Mouse (Mus musculus) C2C12 (cell line): ENCODE results near the gene Olfr1355. TPM values are rescaled to one million over a fixed set of nuclear protein-coding genes. Genes with fewer than 3 reads are reported as not detected.
"Not testable (repeated sequence)": the region's sequence is repeated elsewhere in the genome, so short reads cannot be mapped to it uniquely, and the experiment has no call there.

Experiments used
- H3K27me3 ChIP-seq: one replicate; pipeline ENCODE4 v1.6.1; 2011; ENCODE audit not compliant: control insufficient read depth, insufficient read depth, insufficient read length
- H3K36me3 ChIP-seq: one replicate; pipeline ENCODE4 v1.6.1; 2011; ENCODE audit not compliant: control insufficient read depth, insufficient read depth
- H3K4me3 ChIP-seq: one replicate; pipeline ENCODE4 v1.5.1; 2011; ENCODE audit warnings: mild to moderate bottlenecking, control low read depth; ENCODE audit not compliant: poor library complexity, insufficient read depth, severe bottlenecking
- H3K79me2 ChIP-seq: one replicate; pipeline ENCODE4 v1.6.1; 2011; ENCODE audit not compliant: control insufficient read depth, insufficient read depth
- H3K79me3 ChIP-seq: one replicate; pipeline ENCODE4 v1.6.1; 2011; ENCODE audit warnings: low read depth, control low read depth
- H3ac ChIP-seq: one replicate; pipeline ENCODE3; 2011; ENCODE audit warnings: low read depth; ENCODE audit not compliant: control insufficient read depth, insufficient read length
- CEBPB ChIP-seq: IDR thresholded peaks from one replicate; pipeline ENCODE4 v1.6.1; 2011; ENCODE audit warnings: low read depth, mild to moderate bottlenecking, control low read depth, moderate library complexity
- CTCF ChIP-seq: IDR thresholded peaks from one replicate; pipeline ENCODE4 v1.5.1; 2011; ENCODE audit not compliant: control insufficient read depth, insufficient read depth, insufficient read length
- FOSL1 ChIP-seq: IDR thresholded peaks from one replicate; pipeline ENCODE4 v1.8.0; 2011; ENCODE audit warnings: mild to moderate bottlenecking, low read length; ENCODE audit not compliant: poor library complexity, insufficient read depth, severe bottlenecking
- MAX ChIP-seq: IDR thresholded peaks from one replicate; pipeline ENCODE4 v1.6.1; 2011; ENCODE audit warnings: mild to moderate bottlenecking, control low read depth
- MYOD1 ChIP-seq: IDR thresholded peaks from one replicate; pipeline ENCODE4 v1.6.1; 2011; ENCODE audit warnings: low read depth; ENCODE audit not compliant: control insufficient read depth, insufficient read length
- MYOG ChIP-seq: IDR thresholded peaks from one replicate; pipeline ENCODE4 v1.6.1; 2011; ENCODE audit not compliant: control insufficient read depth, insufficient read length; ENCODE audit errors: extremely low read depth
- USF1 ChIP-seq: IDR thresholded peaks from one replicate; pipeline ENCODE4 v1.6.1; 2011; ENCODE audit warnings: low read depth, mild to moderate bottlenecking, control low read depth, moderate library complexity
- long read RNA-seq, 2 experiments: library from polyadenylated mRNA; unstranded; transcript quantifications; one replicate each; pipeline ENCODE4 v2.0.0; 2019 to 2020
- polyA plus RNA-seq: library from polyadenylated mRNA; unstranded; fragments of >200 nt; fragmentation: generic; extraction: Trizol; gene quantifications from one replicate; pipeline ENCODE4 v1.2.1, GENCODE M21; 2012; ENCODE audit warnings: missing spikeins

Olfr1355 gene
- polyA plus RNA-seq = not detected
- long read RNA-seq, experiment 1 = 0 reads
- long read RNA-seq, experiment 2 = 0 reads

DNA sequence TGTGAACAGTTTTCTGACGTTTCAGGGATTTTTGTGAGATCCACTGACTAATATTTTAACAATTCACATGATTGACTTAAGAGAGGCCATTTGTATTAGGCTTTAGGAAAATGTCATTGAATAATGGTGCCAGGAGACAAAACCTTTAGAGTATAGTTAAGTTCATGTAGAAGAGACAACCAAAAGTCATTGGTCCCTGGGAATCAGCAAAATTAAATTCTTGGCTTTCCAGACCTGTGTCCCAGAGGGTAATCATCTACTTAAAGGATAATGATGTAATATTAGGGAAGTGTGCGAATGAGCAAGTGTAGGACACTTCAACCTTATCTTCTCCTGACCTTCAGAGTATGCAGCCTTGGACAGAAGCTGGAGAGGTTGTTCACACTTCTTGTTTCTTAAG, at the start of gene Olfr1355:
Olfr1355 (plus strand) TSS at position 301 of the 400 bp plus-strand sequence.
- no peaks in the 10 kb centered on the region for H3K27me3 ChIP-seq
- H3K79me2 ChIP-seq = no peaks in the 10 kb centered on the region
- no peak within 1 kb of the TSS for H3K4me3 ChIP-seq
- no peaks in the 10 kb centered on the region for H3K36me3 ChIP-seq
- H3ac ChIP-seq = no peak within 1 kb of the TSS
- no peaks in the 10 kb centered on the region for H3K79me3 ChIP-seq
- no peak for TF ChIP-seq MAX
- TF ChIP-seq USF1 = no peak
- TF ChIP-seq FOSL1 = no peak
- TF ChIP-seq MYOG = no peak
- no peak for TF ChIP-seq CTCF
- TF ChIP-seq MYOD1 = no peak
- no peak for TF ChIP-seq CEBPB

DNA sequence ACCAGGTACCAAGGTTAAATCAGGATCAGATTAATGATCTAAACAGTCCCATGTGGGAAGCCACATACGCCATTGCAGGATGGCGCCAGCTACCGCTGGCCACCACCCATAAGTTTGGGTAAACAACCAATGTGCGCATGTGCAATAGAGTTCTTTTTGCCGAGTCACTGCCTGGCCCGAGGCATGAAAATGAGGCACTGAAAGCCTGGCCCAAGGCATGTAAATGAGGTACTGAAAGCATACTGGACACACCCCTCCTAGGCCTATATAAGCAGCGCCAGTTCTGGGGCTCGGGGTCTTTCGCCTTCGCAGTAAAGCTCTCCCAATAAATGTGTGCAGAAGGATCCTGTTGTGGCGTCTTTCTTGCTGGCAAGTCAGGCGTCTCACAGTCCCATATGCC, 34.9 kb upstream of the Olfr1355 start:
- not testable (repeated sequence) for H3ac ChIP-seq, H3K36me3 ChIP-seq, H3K27me3 ChIP-seq, H3K79me2 ChIP-seq, H3K4me3 ChIP-seq, H3K79me3 ChIP-seq

DNA sequence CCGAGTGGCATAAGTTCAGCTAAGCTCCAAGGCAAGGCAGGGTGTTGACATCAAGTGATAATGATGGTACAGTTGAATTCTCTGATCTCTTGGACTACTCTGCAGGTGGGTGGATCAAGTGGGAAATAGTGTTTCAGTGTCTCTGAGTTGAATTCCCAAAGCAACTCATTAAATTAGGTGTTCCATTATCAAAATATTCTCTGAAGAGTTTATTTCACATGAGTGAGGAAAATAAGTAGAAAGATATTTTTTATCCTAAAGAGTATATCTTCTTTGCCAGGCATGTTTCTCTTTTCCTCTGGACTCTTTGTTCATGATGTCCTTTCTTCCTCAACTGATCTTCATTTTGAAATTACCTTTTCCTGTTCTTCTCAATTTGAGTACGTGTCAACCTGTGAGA, 23.3 kb upstream of the Olfr1355 start, which contains the start of gene Olfr1356:
Olfr1356 (minus strand) TSS at position 101 of the 400 bp plus-strand sequence.
- Histone ChIP-seq H3K27me3 (no peaks in the 10 kb centered on the region), H3K36me3 (no peaks in the 10 kb centered on the region), H3K79me3 (no peaks in the 10 kb centered on the region), H3K79me2 (no peaks in the 10 kb centered on the region), H3K4me3 (no peak within 1 kb of the TSS), H3ac (no peak within 1 kb of the TSS)
- TF ChIP-seq MYOG = no peak
- TF ChIP-seq MYOD1 = no peak
- no peak for TF ChIP-seq MAX
- TF ChIP-seq FOSL1 = no peak
- no peak for TF ChIP-seq CEBPB
- no peak for TF ChIP-seq USF1
- no peak for TF ChIP-seq CTCF

DNA sequence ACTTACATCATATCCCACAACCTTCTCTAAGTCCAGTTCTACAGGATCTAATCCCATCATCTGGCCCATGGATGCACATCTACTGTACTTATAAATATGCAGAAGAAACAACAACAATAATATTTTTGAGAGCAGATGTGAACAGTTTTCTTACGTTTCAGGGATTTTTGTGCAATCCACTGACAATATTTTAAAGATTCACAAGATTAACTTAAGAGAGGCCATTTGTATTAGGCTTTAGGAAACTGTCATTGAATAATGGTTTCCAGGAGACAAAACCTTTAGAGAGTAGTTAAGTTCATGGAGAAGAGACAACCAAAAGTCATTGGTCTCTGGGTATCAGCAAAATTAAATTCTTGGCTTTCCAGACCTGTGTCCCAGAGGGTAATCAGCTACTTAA, 37.5 kb downstream of the Olfr1355 start, which contains the start of gene Olfr1354:
Olfr1354 (plus strand) TSS at position 301 of the 400 bp plus-strand sequence.
- H3K4me3 ChIP-seq, H3K36me3 ChIP-seq, H3ac ChIP-seq, H3K79me3 ChIP-seq, H3K27me3 ChIP-seq, H3K79me2 ChIP-seq: not testable (repeated sequence)

Other genes starting within 250 kb of the Olfr1355 start
- not detected for gene Casp14, start 157.2 kb upstream of the Olfr1355 start, polyA plus RNA-seq
- not detected for gene Ccdc105, start 122.5 kb upstream of the Olfr1355 start, polyA plus RNA-seq
- gene Slc1a6, start 95.0 kb upstream of the Olfr1355 start, polyA plus RNA-seq = not detected
- gene Olfr1356, start 23.4 kb upstream of the Olfr1355 start, polyA plus RNA-seq = not detected
- gene Olfr1354, start 37.6 kb downstream of the Olfr1355 start, polyA plus RNA-seq = not detected
- not detected for gene Olfr8, start 75.1 kb downstream of the Olfr1355 start, polyA plus RNA-seq
- not detected for gene Olfr1353, start 87.8 kb downstream of the Olfr1355 start, polyA plus RNA-seq
- not detected for gene Olfr1352, start 105.5 kb downstream of the Olfr1355 start, polyA plus RNA-seq
- not detected for gene Olfr1351, start 136.9 kb downstream of the Olfr1355 start, polyA plus RNA-seq
- not detected for gene Olfr57, start 153.2 kb downstream of the Olfr1355 start, polyA plus RNA-seq
- gene 2610008E11Rik, start 222.1 kb downstream of the Olfr1355 start, polyA plus RNA-seq = 1.7 TPM